Mouse (Mus musculus) heart, embryonic 14.5 days (tissue): Measurements from ENCODE around the gene Frmd6. TPM values are rescaled to one million over a fixed set of nuclear protein-coding genes. Genes with fewer than 3 reads are reported as not detected.

Experiments used
- ATAC-seq: fragments of 200-750 bp; cut with Nextera tagmentation; 2 replicates; pipeline ENCODE4 v1.8.0; 2017; ENCODE audit warnings: low read depth, moderate TSS enrichment; ENCODE audit not compliant: insufficient number of reproducible peaks, insufficient read depth, low FRiP score
- H3K27ac ChIP-seq, 2 experiments: fragments of 200-500 bp in 1 of 2; fragments of 300-500 bp in 1 of 2; sonication (generic) in 1 of 2; replicated peaks in 1 of 2; 2 replicates each; pipeline ENCODE4 v1.5.1; 2012 to 2014; ENCODE audit warnings: low read depth in 2 of 2, low read length in 2 of 2, control low read depth in 1 of 2, mild to moderate bottlenecking in 1 of 2, mixed read lengths in 1 of 2; ENCODE audit not compliant: control insufficient read depth in 1 of 2, insufficient read depth in 1 of 2
- H3K27me3 ChIP-seq: fragments of 300-500 bp; sonication (generic); 2 replicates; pipeline ENCODE4 v1.6.1; 2014; ENCODE audit warnings: mild to moderate bottlenecking, low read length, control low read depth; ENCODE audit not compliant: control insufficient read depth, insufficient read depth
- H3K36me3 ChIP-seq: fragments of 300-500 bp; sonication (generic); 2 replicates; pipeline ENCODE4 v1.6.1; 2014; ENCODE audit warnings: mild to moderate bottlenecking, control low read depth, low read length, mixed read lengths; ENCODE audit not compliant: control insufficient read depth, insufficient read depth
- H3K4me1 ChIP-seq, 2 experiments: fragments of 200-500 bp in 1 of 2; fragments of 300-500 bp in 1 of 2; sonication (generic) in 1 of 2; 2 replicates each; pipeline ENCODE4 v1.6.1; 2012 to 2014; ENCODE audit warnings: low read length in 2 of 2, control low read depth in 1 of 2, mixed read lengths in 1 of 2; ENCODE audit not compliant: control insufficient read depth in 2 of 2, insufficient read depth in 2 of 2
- H3K4me2 ChIP-seq: fragments of 300-500 bp; sonication (generic); 2 replicates; pipeline ENCODE4 v1.6.1; 2014; ENCODE audit warnings: mild to moderate bottlenecking, low read length
- H3K4me3 ChIP-seq, 2 experiments: fragments of 200-500 bp in 1 of 2; fragments of 300-500 bp in 1 of 2; sonication (generic) in 1 of 2; 2 replicates each; pipeline ENCODE4 v1.5.1; 2012 to 2014; ENCODE audit warnings: low read length in 2 of 2, mild to moderate bottlenecking in 2 of 2, control low read depth in 1 of 2, low read depth in 1 of 2, moderate library complexity in 1 of 2; ENCODE audit not compliant: control insufficient read depth in 1 of 2, insufficient read depth in 1 of 2
- H3K9ac ChIP-seq: fragments of 300-500 bp; sonication (generic); 2 replicates; pipeline ENCODE4 v1.6.1; 2014; ENCODE audit warnings: mild to moderate bottlenecking, low read length
- H3K9me3 ChIP-seq: fragments of 300-500 bp; sonication (generic); 2 replicates; pipeline ENCODE4 v1.6.1; 2016; ENCODE audit warnings: low read length, control low read depth; ENCODE audit not compliant: control insufficient read depth
- WGBS: fragments of 180-500 bp; shearing (Covaris S2); extraction: QIAGEN DNeasy Blood & Tissue Kit; methylation state at CpG from one replicate; pipeline ENCODE4 v1.1.7; 2014; 5-methylcytosine and 5-hydroxymethylcytosine counted together
- polyA plus RNA-seq: library from polyadenylated mRNA; unstranded; fragments of >200 nt; fragmentation: Nextera tagmentation; extraction: Ambion mirVana; gene quantifications from 2 replicates; pipeline ENCODE4 v1.2.1, GENCODE M21; 2014

The Frmd6 gene
- polyA plus RNA-seq, 1 experiment from 2014 or later: 27.0 TPM

- no peak overlapping the region for H3K27ac ChIP-seq
- no peak overlapping the region for H3K9ac ChIP-seq
- no peak overlapping the region for H3K4me2 ChIP-seq
- H3K36me3 ChIP-seq: 0 out of 2 replicates have a peak, but pooled peaks cover under 1% of the 10 kb centered on the region
- no peaks in the 10 kb centered on the region for H3K9me3 ChIP-seq
- H3K27me3 ChIP-seq: no peaks in the 10 kb centered on the region
- ATAC-seq: no peak
- peaks cover 17 to 73% of the 10 kb centered on the region in 2 experiments for H3K4me1 ChIP-seq
- 76% methylated on average over 3 of the region's 3 CpGs for WGBS
- H3K4me3 ChIP-seq: no peak overlapping the region
These were observed 7.7 kb downstream of the Frmd6 start for GRCm38 (mm10) chr12:70833050-70833449.

GRCm38 (mm10) chr12:70834043-70834442, 8.7 kb downstream of the Frmd6 start:
- Histone ChIP-seq H3K36me3 (0 out of 2 replicates have a peak, but pooled peaks cover 3% of the 10 kb centered on the region), H3K4me1 (peaks cover 16 to 70% of the 10 kb centered on the region in 2 experiments), H3K4me2 (no peak overlapping the region), H3K27me3 (no peaks in the 10 kb centered on the region), H3K27ac (no peak overlapping the region), H3K9me3 (no peaks in the 10 kb centered on the region), H3K9ac (no peak overlapping the region), H3K4me3 (no peak overlapping the region)
- 66% methylated on average over 4 of the region's 4 CpGs for WGBS
- ATAC-seq: no peak

- Histone ChIP-seq H3K27ac (no peak overlapping the region), H3K4me1 (peaks cover 16 to 61% of the 10 kb centered on the region in 2 experiments), H3K4me2 (no peak overlapping the region), H3K9ac (no peak overlapping the region), H3K4me3 (no peak overlapping the region), H3K9me3 (no peaks in the 10 kb centered on the region), H3K27me3 (no peaks in the 10 kb centered on the region), H3K36me3 (0 out of 2 replicates have a peak, but pooled peaks cover 3% of the 10 kb centered on the region)
- 70% methylated on average over 5 of the region's 5 CpGs for WGBS
- no peak for ATAC-seq
These were observed 9.7 kb downstream of the Frmd6 start for GRCm38 (mm10) chr12:70835004-70835403.

- H3K36me3 ChIP-seq: 0 out of 2 replicates have a peak, but pooled peaks cover 3% of the 10 kb centered on the region
- H3K4me3 ChIP-seq: no peak overlapping the region
- no peaks in the 10 kb centered on the region for H3K9me3 ChIP-seq
- peaks cover 7 to 33% of the 10 kb centered on the region in 2 experiments for H3K4me1 ChIP-seq
- no peak overlapping the region for H3K4me2 ChIP-seq
- H3K27me3 ChIP-seq: no peaks in the 10 kb centered on the region
- 44% methylated on average over 12 of the region's 12 CpGs for WGBS
- peak overlapping the region in 1 of 2 experiments; percentile 33; a peak in 1 of 4 replicates for H3K27ac ChIP-seq
- H3K9ac ChIP-seq: no peak overlapping the region; the same call in 1 of the 2 replicates
- ATAC-seq: no peak
These were observed 12.5 kb downstream of the Frmd6 start for GRCm38 (mm10) chr12:70837792-70838321.

GRCm38 (mm10) chr12:70845371-70845770, 20.1 kb downstream of the Frmd6 start:
- WGBS: 83% methylated on average over 2 of the region's 2 CpGs
- H3K4me1 ChIP-seq: peaks cover 9 to 22% of the 10 kb centered on the region in 2 experiments
- no peaks in the 10 kb centered on the region for H3K36me3 ChIP-seq

GRCm38 (mm10) chr12:70849024-70849423, 23.7 kb downstream of the Frmd6 start:
- H3K4me2 ChIP-seq: no peak overlapping the region
- no peaks in the 10 kb centered on the region for H3K27me3 ChIP-seq
- no peaks in the 10 kb centered on the region for H3K36me3 ChIP-seq
- ATAC-seq: no peak
- no peaks in the 10 kb centered on the region for H3K9me3 ChIP-seq
- H3K9ac ChIP-seq: no peak overlapping the region
- WGBS: 83% methylated on average over 9 of the region's 9 CpGs
- H3K4me3 ChIP-seq: no peak overlapping the region
- no peak overlapping the region for H3K27ac ChIP-seq
- H3K4me1 ChIP-seq: peaks cover 15 to 42% of the 10 kb centered on the region in 2 experiments

More at GRCm38 (mm10) chr12:70845371-70845770, 20.1 kb downstream of the Frmd6 start:
- ATAC-seq: no peak
- no peaks in the 10 kb centered on the region for H3K9me3 ChIP-seq
- no peak overlapping the region for H3K27ac ChIP-seq
- H3K4me3 ChIP-seq: no peak overlapping the region
- H3K4me2 ChIP-seq: no peak overlapping the region
- no peaks in the 10 kb centered on the region for H3K27me3 ChIP-seq
- H3K9ac ChIP-seq: no peak overlapping the region

GRCm38 (mm10) chr12:70849517-70850291, 24.4 kb downstream of the Frmd6 start:
- Histone ChIP-seq H3K4me3 (no peak overlapping the region), H3K4me1 (peaks cover 20 to 49% of the 10 kb centered on the region in 2 experiments), H3K9me3 (no peaks in the 10 kb centered on the region), H3K36me3 (no peaks in the 10 kb centered on the region), H3K9ac (no peak overlapping the region), H3K4me2 (no peak overlapping the region), H3K27ac (peak overlapping the region in 1 of 2 experiments; percentile 37; a peak in 2 of 4 replicates), H3K27me3 (no peaks in the 10 kb centered on the region)
- ATAC-seq: no peak
- 75% methylated on average over 11 of the region's 11 CpGs for WGBS
